Mouse (Mus musculus): ENCODE measurements around the gene A730015C16Rik. TPM values are rescaled to one million over a fixed set of nuclear protein-coding genes. Genes with fewer than 3 reads are reported as not detected.

Gene A730015C16Rik
- polyA plus RNA-seq (2017; shearing (Covaris generic)), result 0.37 TPM

DNA sequence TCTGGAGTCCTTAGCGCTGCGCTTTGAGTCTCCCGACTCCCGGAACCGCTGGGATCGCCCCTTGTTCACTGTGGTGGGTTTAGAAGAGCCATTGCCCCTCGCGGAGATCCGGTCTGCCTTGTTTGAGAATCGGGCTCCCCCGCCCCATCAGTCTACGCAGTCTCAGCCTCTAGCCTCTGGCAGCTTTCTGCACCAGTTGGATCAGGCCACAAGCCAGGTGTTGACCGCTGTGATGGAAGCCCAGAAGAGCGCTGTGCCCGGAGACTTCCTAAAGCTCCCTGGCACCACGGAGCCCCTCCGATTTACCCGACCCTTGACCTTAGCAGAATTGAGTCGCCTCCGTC, at the start of gene A730015C16Rik:
TSS of gene A730015C16Rik (minus strand) at position 115 of the 344 bp plus-strand sequence.

DNA sequence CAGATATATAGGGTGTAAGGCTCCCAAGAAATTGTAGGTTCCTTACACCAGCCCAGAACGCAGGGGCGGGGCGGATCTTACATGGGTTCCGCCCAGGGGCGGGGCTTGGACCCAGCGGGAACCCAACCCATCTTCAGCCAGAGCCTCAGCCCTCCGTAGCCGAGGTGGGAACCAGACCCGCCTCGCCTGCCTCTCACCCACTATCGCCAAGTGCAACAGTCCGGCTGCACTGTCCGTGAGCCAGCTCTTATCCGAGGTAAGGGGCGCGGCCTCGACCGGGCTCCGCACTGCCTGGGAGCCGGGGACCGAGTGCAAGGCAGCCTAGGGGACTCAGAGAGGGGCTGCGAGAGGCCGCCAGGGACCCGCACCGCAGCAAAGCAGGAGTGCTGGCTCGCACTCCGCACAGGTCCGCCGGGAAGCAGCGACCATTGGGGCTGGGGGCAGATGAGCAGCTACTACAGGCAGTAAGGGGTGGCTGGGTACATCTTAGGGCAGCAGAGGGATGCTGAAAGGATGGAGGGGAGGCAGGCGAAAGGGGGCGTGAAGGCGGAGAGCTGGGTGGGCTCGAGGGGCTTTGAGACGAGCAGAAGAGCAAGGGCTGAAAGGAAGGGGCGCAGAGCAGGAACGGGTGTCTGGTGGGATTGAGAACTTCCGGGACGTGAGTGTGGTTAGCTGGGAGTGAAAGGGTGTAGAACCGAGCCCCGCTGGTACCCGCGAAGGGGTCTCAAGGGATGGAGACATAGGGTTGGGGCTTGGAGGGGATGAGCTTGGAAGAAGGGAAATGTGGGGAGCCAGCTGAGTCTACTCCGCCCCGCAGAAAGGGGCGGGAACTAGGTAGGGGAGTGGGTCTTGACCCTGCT, 30.8 kb upstream of the A730015C16Rik start, which contains the start of gene Rab3b:
TSS of gene Rab3b (plus strand) at position 101 of the 860 bp plus-strand sequence.

DNA sequence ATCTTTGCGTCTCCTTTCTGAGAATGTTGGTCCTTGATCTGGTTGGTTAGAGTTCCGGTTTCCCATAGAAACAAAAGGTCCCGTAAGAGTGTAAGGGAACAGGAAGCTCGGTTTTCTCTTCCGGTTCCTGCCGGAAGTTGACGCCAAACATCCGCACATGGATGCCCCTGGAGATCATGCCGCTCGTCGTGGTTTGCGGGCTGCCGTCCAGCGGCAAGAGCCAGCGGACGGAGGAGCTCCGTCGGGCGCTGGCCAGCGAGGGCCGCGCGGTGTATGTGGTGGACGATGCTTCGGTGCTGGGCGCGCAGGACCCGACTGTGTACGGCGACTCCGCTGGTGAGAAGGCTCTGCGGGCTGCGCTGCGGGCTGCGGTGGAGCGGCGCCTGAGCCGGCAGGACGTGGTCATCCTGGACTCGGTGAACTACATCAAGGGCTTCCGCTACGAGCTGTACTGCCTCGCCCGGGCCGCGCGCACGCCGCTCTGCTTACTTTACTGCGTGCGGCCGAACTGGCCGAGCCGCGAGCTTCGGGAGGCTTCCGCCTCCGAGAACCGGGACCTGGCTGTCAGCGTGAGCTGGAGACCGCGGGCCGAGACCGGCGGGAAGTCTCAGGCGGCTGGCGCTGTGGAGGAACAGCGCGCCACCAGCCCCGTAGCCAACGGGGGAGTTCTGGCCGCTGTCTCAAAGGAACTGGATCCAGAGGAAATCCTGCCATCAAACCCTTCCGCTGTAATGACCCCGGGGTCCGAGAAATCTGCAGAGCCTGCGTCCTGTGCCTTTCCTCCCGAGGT, 509 bp downstream of the A730015C16Rik start, which contains the start of gene Kti12:
TSS of gene Kti12 (plus strand) at position 71 of the 790 bp plus-strand sequence.

DNA sequence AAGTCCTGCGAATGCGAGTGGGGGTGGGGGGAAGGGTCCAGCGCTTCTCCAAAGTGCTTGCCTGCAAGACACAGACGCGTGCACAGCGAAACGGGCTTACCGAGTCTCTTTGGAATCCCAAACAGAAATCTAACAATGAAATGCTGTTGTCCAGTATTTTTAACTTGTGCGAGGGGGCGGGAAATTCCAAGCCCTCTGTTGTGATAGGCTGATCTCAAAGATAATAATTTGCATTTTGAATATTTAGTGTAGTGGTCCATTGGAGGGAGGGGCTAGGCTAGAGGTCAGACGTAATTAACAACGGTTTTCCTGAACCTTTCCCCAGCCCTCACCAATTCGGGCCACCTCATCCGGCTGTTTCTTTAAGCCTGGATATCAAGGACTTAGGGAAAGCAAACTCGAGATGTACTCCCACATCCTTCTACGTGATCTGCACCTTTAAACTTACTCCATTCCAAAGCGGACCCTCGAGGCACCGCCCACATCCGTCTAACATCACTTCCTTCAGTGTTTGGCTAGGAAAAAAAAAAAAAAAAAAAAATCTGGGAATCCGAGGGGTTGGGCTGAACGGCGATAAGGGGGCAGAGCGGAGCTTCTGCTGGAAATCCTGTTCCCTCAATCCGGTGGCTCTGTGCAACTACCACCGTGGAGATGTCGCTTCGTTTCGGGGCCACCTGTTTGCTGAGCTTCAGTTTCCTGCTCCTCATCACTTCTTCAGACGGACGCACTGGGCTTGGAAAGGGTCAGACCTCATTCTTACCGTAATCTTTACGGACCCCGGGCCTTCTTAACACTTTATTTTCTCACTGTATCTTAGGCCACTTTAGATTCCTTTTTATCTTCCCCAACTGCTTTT, 14.1 kb downstream of the A730015C16Rik start, which contains the start of gene Txndc12:
TSS of gene Txndc12 (plus strand) at position 487 of the 856 bp plus-strand sequence.

DNA sequence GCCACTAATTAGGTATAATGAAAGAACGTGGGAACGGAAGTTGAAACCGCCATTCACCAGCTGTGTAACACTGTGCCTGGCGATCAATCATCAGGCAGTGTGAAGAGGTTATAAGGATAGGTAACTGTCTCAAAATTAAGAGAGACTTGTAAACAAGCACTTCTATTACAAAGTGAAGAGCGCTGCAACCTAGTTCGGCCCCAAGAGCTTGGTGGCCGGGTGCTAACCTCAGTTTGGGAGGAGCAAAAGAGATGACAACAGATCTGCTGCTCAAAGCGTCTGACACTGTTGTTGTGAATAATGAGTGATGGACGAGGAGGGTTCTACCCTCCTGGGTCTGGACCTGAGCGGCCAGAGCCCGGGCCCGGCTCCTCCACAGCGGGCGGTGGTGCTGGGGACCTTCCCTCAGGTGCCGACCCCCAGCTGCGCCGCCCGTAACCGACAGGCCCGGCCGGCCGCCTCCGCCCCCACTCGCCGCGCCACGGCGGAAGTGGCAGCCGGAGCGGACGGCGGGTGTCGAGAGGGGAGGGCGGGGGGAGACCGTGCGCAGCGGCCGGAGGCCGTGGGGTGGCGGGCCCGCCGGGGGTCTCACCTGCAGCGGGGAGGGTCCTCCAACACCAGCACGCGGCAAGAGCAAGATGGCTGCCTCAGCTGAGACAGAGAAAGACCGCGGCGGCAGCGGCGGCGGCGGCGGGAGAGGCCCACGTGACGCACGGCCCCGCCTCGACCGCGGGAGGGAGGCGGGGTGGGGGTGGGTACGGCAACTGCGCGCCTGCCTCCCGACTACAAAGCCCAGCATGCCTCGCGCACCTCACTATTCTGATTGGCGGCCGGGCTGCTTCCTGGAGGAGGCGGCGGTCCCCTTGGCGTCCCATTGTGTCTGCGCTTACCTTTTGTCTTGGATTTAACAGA, 15.2 kb downstream of the A730015C16Rik start, which contains the start of gene Btf3l4:
TSS of gene Btf3l4 (minus strand) at position 699 of the 912 bp plus-strand sequence.

Other genes starting within 250 kb of the A730015C16Rik start
- 104 TPM for gene Cc2d1b, start 228.7 kb downstream of the A730015C16Rik start, polyA plus RNA-seq (2017; shearing (Covaris generic))
- gene 3110021N24Rik, start 129.0 kb downstream of the A730015C16Rik start, polyA plus RNA-seq (2017; shearing (Covaris generic)), result not detected
- gene Zfyve9, start 67.8 kb downstream of the A730015C16Rik start, polyA plus RNA-seq (2017; shearing (Covaris generic)), result 0.46 TPM
- gene Btf3l4, start 15.0 kb downstream of the A730015C16Rik start, polyA plus RNA-seq (2017; shearing (Covaris generic)), result 82.9 TPM
- 37.8 TPM for gene Txndc12, start 14.0 kb downstream of the A730015C16Rik start, polyA plus RNA-seq (2017; shearing (Covaris generic))
- gene Kti12, start 834 bp downstream of the A730015C16Rik start, polyA plus RNA-seq (2017; shearing (Covaris generic)), result 16.9 TPM
- not detected for gene Rab3b, start 30.4 kb upstream of the A730015C16Rik start, polyA plus RNA-seq (2017; shearing (Covaris generic))
- gene Nrd1, start 152.0 kb upstream of the A730015C16Rik start, polyA plus RNA-seq (2017; shearing (Covaris generic)), result 131 TPM